Mouse (Mus musculus): ENCODE measurements at regions not wholly inside any gene's neighbourhood (a gene's known extent, or its start where the extent isn't known, plus 50 kb on each side); places are given as distances from the start of the nearest gene placed in this dataset.

DNA sequence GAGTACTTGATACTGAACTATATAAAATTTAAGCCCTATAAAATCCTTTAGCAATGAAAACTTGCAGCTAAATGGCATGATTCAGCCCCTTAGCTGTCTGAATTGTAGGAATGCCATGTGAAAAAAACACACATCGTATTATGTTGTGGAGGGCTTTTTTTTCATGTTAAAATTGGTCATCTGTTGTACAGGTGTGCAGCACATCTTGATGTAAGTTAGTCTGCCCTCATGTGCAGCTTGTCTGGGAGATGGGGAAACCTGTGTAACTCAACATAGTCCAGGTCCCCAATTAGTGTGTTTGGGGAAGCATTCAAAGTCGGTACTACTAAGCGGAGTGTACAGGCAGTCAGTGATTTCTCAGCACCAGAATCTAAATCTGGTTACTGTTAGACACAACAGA, 316.9 kb upstream of the Meox2 start:
- no peak for TF ChIP-seq CTCF (IDR thresholded peaks at IDR 0.05; ENCODE audit: low read depth, low read length)
- TF ChIP-seq GATA2 (IDR thresholded peaks at IDR 0.05; ENCODE audit: borderline replicate concordance, low read depth, low read length): no peak
- no peak for TF ChIP-seq POLR2AphosphoS5 (IDR thresholded peaks at IDR 0.05; ENCODE audit: insufficient replicate concordance, low read depth, low read length)
- TF ChIP-seq GATA1 (IDR thresholded peaks at IDR 0.05; ENCODE audit: borderline replicate concordance, low read length): no peak

Data from G1E (cell line).